Mouse (Mus musculus): ENCODE measurements at regions not wholly inside any gene's neighbourhood (a gene's known extent, or its start where the extent isn't known, plus 50 kb on each side); places are given as distances from the start of the nearest gene placed in this dataset.

GRCm38 (mm10) chr6:116821215-116821912 is 104.7 kb upstream of the Tmem72 start:
- no peak for TF ChIP-seq CTCF (IDR thresholded peaks at IDR 0.05; ENCODE audit: extremely low read depth, insufficient read depth, insufficient read length, insufficient replicate concordance)
- no peak for TF ChIP-seq POLR2A (IDR thresholded peaks at IDR 0.05; ENCODE audit: low read depth, low read length)

Measured in spleen, adult 2 months (tissue).